Mouse (Mus musculus): ENCODE measurements at regions not wholly inside any gene's neighbourhood (a gene's known extent, or its start where the extent isn't known, plus 50 kb on each side); places are given as distances from the start of the nearest gene placed in this dataset.

- no peak for TF ChIP-seq POLR2A (IDR thresholded peaks at IDR 0.05; ENCODE audit: extremely low read depth, insufficient read depth, low read length)
- TF ChIP-seq CTCF (IDR thresholded peaks at IDR 0.05; ENCODE audit: extremely low read depth, insufficient read depth, low read length) = no peak
Measured at GRCm38 (mm10) chr16:10063491-10063890, 68.1 kb upstream of the Grin2a start.
